Mouse (Mus musculus): ENCODE data around the gene Syndig1.

Syndig1 gene

DNA sequence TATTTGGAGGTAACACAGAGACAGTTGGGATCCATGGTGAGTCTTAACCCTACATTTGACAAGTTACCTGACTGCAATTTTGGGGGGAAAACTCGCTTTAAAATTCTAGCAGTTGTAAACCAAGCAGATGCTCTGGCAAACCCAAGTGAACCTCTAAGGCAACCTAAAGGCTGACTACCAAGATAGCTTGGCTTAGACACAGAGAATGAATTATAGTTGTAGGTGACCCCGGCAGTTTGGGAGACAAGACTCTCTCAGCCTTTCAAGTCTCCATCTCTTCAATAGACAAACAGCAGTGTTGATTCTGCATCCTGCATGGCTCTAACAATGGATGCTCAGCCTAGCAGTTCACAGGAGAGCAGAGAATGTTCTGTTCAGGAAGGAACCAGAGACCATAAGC, at the start of gene Syndig1:
Gene Syndig1 (plus strand): TSS at position 301 of the 400 bp plus-strand sequence.
- DNase-seq (ENCODE audit: low spot score), result no peak

DNA sequence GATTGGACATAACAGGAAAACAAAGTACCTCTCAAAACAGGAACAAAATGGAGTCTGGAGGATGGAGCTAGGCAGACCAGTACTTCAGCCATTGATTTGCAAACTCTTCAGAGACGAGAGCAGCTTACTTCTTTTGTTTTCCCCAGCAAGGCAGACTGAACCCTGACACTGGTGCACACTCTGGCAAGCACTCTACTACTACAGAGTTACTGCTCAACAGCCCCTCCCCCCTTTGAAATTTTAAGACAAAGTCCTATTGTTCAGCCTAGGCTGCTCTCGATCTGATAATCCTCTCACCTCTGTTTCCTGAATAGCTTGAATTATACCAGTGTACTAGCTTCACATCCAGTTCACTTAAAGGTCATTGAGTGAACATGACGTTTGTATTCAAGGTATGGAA, 30.4 kb upstream of the Syndig1 start:
- DNase-seq (ENCODE audit: low spot score), result no peak

DNA sequence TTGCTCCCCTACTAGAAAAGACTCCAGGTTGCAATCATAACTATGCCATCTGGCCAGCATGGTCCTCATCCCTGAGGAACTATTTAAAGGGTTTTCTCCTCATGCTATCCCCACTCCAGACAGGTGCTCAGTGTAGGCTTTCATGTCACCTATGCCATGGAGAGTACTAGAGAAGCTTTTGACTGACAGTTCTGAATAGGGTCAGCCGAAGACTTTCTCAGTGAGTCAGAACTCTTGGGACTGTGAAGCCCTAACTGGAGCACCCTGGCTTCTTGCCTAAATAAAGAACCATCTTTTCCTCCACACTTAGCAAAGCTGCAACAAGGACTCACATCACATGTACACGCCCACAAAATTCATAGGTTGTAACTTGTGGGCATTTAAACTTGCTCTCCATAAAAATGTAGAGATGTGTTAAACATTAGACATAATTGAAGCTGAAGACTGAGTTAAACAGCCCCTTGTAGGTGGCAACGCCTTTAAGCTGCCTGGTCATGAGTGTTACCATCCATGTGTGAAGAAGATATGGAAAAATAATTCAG, 24.3 kb upstream of the Syndig1 start:
- DNase-seq (ENCODE audit: low spot score), result no peak

DNA sequence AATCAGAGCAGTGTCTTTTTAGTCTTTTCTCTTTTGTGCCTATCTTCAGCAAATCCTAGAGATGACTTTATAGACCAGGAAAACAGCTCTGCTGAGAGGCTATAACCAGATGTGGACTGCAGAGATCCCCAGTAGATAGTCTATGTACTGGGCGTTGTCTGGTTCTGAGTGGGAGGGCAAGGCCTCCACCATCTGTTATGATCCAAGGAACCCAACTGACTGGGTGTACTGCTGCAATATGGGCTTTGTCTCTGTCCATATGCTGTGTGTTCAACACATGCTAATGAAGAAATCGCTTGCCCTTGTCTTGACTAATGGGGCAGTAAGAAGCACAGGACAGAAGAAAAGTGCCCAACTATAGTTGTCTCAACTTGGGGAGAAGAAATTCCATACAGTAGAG, 23.8 kb upstream of the Syndig1 start:
- no peak for DNase-seq (ENCODE audit: low spot score)

DNA sequence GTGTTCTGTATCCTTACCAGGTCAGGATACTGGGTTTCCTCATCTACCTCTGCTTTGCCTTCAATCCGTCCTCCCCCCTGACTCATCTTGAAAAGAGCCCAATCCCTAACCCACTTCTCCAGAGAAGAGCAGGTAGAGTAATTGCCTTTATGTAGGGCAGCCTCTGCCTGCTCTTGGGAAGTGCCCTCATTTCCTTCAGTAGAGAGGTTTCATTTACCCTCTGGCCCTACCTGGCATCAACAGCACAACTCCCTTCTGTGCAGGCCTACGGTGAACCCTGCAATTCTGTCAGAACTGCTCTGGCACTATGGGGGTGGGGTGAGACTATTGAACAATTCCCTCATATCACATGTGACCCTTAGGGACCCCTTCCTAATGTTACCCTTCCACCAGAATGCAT, 16.1 kb upstream of the Syndig1 start:
- DNase-seq (ENCODE audit: low spot score), result no peak

DNA sequence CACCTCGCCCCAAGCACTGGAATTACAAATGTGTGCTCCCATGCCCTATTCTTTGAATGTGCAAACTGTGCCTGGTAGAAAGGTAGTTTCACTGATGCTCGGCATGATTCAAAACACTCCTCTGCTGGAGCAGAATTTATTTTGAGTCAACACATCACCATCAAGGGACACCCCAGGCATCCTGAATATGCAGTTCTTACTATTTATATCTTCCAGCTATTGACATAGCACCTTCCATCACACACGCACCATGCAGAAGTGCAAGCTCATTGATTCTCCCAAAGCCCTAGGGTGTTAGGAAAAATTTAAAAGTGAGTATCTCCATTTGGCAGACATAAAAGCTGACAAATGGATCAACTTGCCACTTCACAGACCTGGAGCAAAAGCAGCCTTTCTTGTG, 10.6 kb upstream of the Syndig1 start:
- DNase-seq (ENCODE audit: low spot score), result no peak

DNA sequence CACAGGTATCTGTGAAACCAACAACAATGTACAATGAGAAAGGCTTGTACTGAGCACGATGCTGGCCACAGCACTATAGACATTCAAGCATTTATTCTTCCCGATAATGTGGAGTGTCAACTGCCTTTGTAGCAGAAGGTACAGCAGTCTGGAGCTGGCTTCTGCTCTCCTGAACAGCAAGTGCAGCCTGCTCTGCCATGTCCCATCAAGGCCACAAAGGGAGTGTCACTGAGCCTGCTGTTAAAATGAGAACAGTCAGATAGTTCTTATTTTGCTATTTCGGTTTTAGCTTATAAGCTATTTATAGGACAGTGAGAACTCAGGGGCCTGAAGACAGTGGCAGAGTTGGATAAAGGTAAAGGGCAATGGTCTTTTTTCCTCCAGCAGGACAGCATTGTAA, 9.3 kb upstream of the Syndig1 start:
- no peak for DNase-seq (ENCODE audit: low spot score)

DNA sequence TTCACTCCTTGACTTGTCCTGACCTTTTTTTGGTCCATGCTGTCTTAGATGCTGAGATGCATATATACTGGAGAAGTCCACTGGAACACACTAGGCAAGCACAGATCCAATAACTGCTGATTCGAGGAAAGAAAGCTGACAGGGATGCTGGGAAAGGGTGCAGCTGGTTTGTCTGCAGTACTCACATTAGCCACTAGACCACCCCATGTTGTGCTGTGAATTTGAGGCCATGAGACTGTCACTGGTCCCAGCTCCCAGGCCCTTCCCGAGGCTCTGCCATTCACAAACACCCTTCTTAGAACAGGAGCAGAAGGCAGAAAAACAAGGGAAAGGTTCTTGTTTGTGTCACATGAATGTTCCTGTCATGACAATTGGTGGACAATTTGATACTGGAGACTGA, 8.8 kb upstream of the Syndig1 start:
- no peak for DNase-seq (ENCODE audit: low spot score)

DNA sequence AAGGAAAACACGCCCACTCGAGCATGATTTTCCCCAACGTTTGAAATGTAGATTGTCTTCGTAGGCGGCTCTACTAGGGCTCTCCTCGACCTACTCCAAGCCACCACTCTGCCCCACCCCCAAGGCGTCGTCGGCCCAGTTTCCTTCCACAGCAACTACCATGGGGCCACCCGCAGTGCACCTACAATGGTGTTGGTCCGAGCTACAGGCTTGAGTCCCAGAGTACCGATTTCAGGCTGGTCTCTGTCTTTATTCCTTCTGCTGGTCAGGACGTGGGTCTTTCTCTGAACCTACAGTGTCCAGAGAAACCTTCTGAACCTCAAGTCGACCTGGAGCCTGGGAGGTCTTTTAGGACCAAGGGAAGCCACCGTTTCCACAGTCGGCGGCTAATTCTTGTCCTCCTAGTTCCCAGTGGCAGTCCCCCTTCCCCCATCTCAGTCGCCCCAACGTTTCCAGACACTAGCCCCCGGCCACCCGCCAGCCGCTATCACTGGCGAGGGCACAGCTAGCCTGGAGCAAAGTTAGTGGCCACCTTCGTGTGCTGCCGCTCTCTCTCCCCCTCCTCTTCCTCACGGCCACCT, 1.0 kb downstream of the Syndig1 start:
- no peak for DNase-seq (ENCODE audit: low spot score)

DNA sequence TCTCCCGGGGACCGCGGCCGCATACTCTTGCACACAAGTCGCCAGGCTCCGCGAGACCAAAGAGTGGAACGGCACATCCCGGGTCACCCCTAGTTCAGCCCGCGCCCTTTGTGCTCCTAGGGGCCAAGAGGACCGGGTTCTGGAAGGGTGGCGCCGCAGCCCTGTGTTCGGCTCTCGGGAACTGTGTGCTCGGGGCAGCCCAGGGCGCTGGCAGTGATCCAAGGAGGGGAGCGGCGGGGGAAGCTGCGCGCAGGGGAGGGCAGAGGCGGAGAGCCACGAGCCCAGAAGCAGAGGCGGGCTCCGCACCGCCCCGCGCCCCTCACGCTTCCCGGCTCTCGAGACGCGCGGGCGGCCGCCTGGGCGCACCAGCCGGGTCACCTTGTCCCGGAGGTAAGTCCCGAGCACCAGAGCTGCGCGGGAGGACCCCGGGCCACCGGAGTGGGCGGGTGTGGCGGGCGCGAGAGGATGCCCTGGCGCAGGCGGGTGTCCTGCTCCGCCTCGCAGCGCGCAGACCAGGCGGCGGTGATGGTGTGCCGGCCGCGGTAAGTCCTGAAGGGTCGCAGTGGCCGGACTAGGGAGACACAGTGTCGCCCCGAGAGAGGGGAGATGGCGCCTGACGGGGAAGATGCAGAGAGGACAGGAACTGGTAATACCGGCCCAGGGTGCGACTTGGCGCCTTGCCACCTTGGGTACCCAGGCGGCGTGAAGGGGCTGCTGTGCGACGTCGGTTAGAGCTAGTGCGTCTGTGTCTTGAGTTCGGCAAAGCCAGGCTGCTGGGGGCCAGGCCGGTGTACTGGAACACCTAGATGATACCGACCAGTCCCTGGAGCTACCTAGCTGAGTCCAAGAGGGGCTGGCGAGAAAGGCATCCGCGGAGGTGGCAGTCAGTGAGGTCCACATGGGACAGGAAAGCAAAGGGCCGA, 1.8 kb downstream of the Syndig1 start, which contains the start of gene C530025M09Rik:
Gene C530025M09Rik (minus strand): TSS at position 678 of the 923 bp plus-strand sequence.
- peak; percentile 28 for DNase-seq (ENCODE audit: low spot score)

DNA sequence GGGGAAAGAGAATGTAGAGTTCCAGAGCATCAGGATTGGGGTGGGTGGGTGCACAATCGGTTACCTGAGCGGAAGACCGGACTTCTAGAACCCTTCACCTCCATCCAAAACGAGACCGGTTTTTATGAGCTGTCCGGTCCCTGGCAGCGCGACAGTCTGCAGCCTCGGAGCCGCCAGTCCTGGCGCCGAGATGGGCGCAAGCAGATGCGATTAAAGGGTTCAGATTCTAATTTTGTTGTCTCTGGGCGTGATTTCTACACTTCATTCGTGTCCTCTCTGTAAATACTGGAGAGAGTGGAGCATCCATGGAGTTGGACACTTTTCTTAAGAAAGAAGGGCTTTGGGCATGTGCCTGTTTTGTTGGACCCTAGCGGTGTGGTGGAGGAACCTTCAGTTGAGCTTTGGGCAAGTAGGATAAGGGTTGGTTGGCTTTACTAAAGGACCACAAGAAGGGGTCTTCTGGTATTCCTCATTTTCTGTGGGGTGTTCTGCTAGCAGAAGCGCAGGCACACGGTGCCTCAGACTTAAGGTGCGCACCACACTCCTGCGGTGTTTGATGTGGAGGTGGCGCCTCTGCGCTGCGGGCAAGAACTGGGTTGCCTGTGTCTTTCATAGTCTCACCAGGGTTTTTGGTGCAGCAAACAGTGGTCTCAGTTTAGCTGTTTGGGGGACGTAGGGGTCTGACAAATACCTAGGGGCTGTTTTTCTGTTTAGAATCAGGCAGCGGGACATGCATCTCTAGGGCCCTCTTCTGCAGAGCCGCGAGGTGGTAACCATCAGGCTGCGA, 2.6 kb downstream of the Syndig1 start:
- no peak for DNase-seq (ENCODE audit: low spot score)

DNA sequence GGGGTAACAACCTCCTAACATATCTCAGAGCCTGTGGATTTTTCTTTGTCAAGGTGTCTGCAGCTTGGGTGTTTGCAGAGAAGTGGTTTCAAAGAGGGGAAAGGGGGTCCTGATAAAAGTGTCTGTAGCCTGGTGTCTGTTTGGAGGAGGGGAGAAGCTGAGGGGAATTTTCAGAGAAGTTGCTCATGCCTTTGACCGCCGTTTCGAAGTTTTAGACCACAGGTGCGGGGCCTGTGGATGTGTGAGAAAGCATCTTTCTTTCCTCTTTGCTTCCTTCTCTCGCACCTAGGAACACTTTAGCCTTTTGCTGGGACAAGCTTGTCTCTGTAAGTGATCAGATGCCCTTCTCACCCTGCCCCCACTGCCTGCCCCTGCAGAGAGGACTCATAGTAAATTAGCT, 3.3 kb downstream of the Syndig1 start:
- no peak for DNase-seq (ENCODE audit: low spot score)

DNA sequence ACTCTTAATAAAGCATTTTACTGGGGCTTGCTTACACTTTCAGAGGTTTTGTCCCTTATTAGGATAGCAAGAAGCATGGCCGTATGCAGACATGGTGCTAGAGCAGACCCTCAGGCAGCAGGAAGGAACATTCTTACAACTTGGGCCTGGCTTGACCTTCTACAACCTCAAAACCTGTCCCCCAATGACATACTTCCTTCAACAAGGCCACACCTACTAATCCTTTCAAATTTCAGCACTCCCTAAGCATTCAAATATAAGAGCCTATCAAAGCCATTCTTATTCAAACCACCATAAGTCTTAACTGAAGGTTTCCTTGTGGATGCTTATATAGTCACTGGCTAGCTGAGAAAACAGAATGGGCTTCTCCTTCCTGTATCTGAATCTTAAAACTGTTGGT, 6.1 kb downstream of the Syndig1 start:
- no peak for DNase-seq (ENCODE audit: low spot score)

DNA sequence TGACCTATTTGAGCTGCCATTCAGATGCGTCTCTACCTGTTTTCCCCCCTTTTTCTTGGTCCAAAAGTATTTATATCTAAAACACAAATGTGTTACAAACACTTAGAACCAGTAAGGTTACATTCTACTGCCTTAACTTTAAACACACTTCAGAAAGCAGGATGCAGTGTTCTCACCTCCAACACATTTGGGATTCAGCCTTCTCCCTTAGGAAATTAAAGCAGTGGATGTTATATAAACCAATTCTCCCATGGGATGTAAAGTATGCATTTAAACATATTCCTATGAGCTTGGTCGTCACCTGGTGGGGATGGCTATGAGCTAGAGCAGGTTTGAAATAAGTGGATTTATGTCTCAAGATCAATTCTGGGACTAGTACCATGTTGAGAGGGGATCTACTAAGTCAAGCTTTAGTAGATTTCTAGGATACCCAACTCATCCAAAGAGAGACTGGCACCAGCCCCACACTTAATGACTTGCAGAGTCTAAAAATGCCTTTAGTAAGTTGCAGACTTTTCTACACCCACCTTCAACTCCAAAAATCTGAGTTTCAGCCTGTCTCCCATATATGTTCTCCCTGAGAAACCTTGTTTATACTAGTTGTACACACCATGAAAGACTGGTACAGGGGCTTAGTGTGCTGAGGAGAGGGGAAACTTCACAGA, 7.6 kb downstream of the Syndig1 start:
- no peak for DNase-seq (ENCODE audit: low spot score)

DNA sequence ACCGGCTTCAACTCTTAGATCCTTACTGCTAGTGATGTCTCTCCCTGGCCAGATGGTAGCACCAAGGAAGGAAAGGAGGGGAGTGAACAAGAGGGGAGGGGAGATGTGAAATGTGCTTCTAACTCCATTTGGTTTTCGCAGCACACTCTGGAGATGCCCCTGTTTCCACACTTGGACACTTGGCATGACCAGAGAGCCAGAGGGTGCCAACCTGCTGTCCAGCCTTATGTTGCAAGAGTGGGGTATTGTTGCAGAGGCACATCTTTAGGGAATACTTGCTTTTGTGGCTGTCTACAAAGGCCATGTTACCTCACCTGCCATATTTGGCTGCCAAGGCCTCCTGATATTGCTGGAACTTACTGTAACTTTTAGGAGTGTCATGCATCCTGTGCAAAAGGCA, 10.7 kb downstream of the Syndig1 start:
- DNase-seq (ENCODE audit: low spot score), result no peak

DNA sequence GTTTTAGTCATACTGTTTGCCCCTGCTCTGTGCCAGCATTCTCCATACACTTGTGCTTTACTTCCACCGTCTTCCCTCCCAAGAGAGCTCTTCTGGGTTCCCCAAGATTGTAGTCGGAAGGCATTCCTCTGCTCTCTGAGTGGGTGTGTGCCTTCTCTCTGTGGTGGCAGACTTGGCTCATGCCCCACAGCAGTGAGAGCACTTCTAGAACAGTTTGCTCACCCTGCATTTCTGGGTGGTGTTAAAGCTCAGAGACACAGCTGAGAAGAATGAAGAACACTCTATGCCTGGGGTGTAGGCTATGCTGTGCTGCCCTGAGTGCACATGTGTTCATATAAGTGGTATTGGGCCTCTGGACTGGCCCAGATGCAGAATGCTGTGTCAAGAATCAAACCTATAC, 15.6 kb downstream of the Syndig1 start:
- DNase-seq (ENCODE audit: low spot score), result no peak

DNA sequence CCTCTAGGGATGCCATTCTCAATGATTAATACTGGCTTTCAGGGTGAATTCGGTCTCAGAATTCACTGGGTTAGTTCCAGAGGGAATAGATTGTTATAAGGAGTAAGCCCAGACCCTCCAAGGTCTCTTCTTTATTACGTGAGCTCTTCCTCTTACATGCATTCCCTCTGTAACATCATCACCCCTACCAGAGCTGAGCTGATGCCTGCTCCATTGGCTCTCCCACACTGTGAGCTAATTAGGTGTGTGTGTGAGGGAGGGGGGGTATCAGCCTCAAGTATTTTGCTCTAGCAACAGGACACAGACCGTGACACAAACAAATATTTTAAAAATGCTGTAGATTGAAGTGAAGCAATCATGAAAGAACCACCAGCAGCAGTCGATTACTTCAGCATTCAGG, 19.8 kb downstream of the Syndig1 start:
- DNase-seq (ENCODE audit: low spot score), result no peak

DNA sequence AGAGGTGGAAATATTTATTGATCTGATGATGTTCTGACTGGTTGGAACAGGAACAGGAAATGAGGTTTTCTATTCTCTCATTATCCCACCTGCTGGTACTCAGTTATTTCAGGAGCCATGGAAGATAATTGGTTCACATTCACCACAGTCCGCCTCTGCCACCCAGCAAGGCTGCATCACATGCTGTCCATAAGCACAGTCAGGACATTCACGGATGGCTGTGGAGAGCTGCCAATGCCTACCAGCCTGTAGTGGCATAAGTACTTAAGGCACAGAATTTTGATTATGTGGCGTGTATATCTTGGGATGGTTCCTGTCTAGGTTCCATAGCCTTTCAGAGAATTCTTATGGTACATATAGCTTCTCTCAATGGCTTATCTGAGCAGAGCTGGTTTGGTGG, 32.0 kb downstream of the Syndig1 start:
- no peak for DNase-seq (ENCODE audit: low spot score)

DNA sequence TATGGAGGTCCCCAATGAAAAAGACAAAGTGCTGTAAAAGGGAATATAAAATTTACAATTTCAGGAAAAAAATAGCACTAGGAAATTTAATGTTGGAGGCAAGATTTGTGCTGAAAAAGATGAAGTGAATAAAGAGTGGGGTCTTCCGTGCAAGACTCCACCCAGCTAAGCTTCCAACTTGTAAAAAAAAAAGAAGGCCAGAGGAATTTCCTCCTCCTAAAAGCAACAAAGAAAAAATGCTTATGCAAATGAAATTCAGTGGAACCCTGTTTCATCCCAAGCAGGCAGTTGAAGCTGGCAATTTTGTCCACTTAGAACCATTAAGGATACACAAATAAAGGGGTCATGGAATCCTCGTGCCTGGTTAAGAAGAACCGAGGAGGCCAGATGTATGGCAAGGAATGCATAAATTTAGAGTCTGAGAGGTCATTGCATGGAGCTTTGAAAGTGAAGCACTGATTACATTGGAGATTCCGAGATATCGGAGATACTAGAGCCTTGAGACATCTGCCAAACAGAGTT, 37.0 kb downstream of the Syndig1 start:
- no peak for DNase-seq (ENCODE audit: low spot score)

DNA sequence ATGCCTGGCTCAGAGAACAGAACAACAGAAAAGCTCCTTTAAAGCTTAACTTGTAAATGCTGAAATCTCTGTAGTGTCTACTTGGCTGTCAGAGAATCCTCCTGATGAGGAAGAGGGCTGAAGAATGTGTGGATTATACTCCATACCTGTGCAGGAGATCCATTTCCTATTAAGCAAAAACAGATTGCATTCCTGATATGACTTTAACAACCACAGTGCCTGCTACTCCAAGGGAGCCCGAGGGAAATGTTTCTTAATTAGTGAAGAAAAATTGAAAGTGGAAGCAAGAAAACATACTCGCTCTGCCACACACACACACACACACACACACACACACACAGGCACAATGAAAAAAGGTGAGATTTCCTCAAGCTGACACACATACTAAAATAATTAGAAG, 41.5 kb downstream of the Syndig1 start:
- DNase-seq (ENCODE audit: low spot score), result no peak

DNA sequence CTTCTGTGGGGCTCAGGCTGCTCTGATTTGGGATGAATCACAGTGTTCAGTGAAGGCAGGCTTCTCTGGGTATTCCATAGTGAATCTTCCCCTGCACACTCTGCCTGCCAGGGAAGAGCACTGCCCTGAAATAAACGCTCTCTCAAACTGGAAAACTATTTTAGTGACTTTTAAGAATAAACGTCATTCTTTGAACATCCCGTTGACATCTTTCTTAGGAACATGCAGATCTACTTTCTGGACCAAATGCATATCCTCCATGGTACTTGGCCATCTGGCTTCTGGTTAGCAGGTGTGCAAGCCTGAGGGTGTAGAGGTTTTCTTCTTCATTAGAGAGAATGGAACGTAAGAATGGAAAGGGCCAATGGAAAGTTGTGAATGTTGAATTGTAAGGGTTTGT, 43.5 kb downstream of the Syndig1 start:
- no peak for DNase-seq (ENCODE audit: low spot score)

DNA sequence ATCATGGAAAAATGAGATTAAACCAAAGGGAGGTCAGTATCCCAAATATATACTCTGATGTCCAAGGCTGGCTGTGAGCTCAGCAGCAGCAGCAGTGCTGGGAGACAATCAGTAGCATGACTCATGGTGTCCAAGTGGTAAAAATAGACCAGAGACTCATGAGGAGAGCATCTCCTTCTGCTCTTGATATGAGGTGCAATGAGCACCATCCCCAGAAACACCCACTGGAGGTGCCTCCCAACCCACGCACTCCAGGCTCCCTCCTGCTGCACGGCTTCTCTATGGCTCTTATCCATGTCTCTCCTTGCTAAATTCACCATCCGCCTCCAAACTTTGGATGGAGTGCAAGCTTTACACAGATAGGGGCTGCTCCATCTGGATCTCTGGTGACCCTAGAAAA, 44.3 kb downstream of the Syndig1 start:
- DNase-seq (ENCODE audit: low spot score), result no peak

All from ovary, postnatal 14 days (tissue).